Mouse (Mus musculus) brain, embryonic 14.5 days (tissue): ENCODE measurements at regions not wholly inside any gene's neighbourhood (a gene's known extent, or its start where the extent isn't known, plus 50 kb on each side); places are given as distances from the start of the nearest gene placed in this dataset.

Experiments used
- DNase-seq: peaks from one replicate; pipeline ENCODE4 v3.0.0-alpha.2; 2011; ENCODE audit warnings: low read depth
- CTCF ChIP-seq: fragments of 200-500 bp; IDR thresholded peaks from 2 replicates; pipeline ENCODE4 v1.5.1; 2012; ENCODE audit warnings: inconsistent platforms, mild to moderate bottlenecking, moderate library complexity, borderline replicate concordance; ENCODE audit not compliant: insufficient read depth, insufficient read length; ENCODE audit errors: extremely low read depth
- POLR2A ChIP-seq: fragments of 200-500 bp; IDR thresholded peaks from 2 replicates; pipeline ENCODE4 v1.6.1; 2012; ENCODE audit warnings: mild to moderate bottlenecking, inconsistent platforms, borderline replicate concordance; ENCODE audit not compliant: poor library complexity, insufficient read depth, insufficient read length, severe bottlenecking; ENCODE audit errors: extremely low read depth

DNA sequence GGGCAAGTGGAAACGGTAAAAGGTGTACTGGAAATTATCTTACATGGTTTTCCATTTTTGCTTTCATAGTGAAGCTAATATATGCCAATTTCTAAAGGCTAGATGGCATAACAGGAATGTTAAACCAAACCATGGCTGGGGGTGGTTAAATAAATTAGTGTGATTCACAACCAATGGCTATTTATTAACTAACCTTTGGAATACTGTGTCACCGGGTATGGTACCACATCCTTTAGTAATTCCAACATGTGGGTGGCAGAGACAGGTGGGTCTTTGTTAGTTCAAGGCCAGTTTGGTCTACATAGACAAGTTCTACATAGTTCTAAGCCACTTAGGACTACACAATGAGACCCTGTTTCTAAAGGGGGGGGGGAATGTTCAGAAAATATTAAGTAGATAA is 179.8 kb upstream of the Plxnc1 start:
- DNase-seq: no peak
- TF ChIP-seq POLR2A (no peak), CTCF (no peak)

- TF ChIP-seq POLR2A: no peak
- TF ChIP-seq CTCF: no peak
These were observed 175.4 kb upstream of the Plxnc1 start for GRCm38 (mm10) chr10:95120007-95120406.

GRCm38 (mm10) chr10:95118786-95119351 is 174.2 kb upstream of the Plxnc1 start:
- peak; percentile 42 for DNase-seq
- TF ChIP-seq CTCF: no peak

More at GRCm38 (mm10) chr10:95120007-95120406, 175.4 kb upstream of the Plxnc1 start:
- no peak for DNase-seq

DNA sequence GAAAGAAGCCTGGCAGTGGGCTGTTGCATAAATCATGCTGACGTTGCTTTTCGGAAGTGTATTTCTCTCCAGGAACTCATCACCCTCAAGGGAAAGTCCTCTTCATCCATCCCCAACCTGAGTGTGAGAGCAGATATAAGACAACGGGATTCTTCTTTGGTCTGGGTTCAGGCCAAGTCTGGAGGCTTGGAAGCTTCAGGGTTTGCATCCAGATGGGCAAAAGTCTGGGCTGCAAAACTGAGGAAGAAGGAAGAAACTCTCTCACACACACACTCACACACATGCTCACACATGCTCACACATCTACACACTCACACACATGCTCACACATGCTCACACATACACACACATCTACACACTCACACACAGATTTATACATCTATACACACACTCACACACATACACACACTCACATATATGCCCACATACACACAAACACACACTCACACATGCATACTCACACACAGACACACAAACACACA is 173.1 kb upstream of the Plxnc1 start:
- DNase-seq: no peak
- no peak for TF ChIP-seq CTCF
- no peak for TF ChIP-seq POLR2A

DNA sequence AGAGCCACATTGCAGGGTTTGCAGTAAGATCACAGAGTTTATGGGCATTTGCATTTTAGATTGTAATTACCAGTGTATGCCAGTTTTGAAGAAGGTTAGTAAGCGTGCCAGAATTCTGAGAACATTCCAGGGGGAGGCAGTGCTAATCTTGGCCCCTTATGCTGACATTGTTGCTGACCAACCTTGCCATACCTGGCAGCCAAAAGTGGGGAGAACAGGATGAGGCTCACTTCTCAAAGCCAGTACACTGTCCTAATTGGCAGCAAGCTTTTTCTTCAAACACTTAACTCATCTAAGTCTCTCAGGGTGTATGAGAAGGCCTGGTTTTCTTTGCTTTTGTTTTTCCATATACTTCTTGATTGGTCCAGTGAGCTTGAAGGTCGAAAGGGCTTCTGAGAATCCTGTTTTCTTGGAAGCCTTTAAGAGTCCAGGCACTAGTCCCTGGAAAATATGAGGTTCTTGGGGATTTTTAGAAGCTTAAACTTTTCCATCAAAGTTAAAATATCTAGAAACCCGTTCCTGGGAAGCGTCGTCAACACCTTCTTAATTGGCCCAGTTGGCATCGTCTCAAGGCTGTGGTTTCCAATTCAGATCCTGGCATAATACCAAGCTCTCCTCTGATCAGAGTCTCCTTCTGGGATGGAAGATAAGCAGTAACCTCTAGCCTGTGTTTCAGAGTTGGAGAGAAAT is 172.6 kb upstream of the Plxnc1 start:
- peak; percentile 91 for DNase-seq
- TF ChIP-seq POLR2A: no peak
- TF ChIP-seq CTCF: no peak

- peak; percentile 24 for DNase-seq
- TF ChIP-seq CTCF (no peak), POLR2A (no peak)
These were observed 172.0 kb upstream of the Plxnc1 start for GRCm38 (mm10) chr10:95116579-95117011.

GRCm38 (mm10) chr10:95112837-95113388 is 168.3 kb upstream of the Plxnc1 start:
- DNase-seq: peak; percentile 23
- TF ChIP-seq CTCF: no peak

- TF ChIP-seq CTCF (peak; percentile 51; the same call in 1 of the 2 replicates), POLR2A (no peak)
These were observed 167.7 kb upstream of the Plxnc1 start for GRCm38 (mm10) chr10:95112231-95112774.

GRCm38 (mm10) chr10:95110786-95111185 is 166.2 kb upstream of the Plxnc1 start:
- no peak for TF ChIP-seq CTCF
- TF ChIP-seq POLR2A: no peak

More at GRCm38 (mm10) chr10:95112231-95112774, 167.7 kb upstream of the Plxnc1 start:
- DNase-seq: no peak

GRCm38 (mm10) chr10:95109576-95109975 is 164.9 kb upstream of the Plxnc1 start:
- TF ChIP-seq POLR2A (no peak), CTCF (no peak)
- no peak for DNase-seq

More at GRCm38 (mm10) chr10:95110786-95111185, 166.2 kb upstream of the Plxnc1 start:
- no peak for DNase-seq

GRCm38 (mm10) chr10:95107532-95108251 is 163.1 kb upstream of the Plxnc1 start:
- TF ChIP-seq CTCF: no peak
- TF ChIP-seq POLR2A: no peak
- DNase-seq: peak; percentile 73
